Mouse (Mus musculus): ENCODE data around the gene Havcr2. TPM values are rescaled to one million over a fixed set of nuclear protein-coding genes. Genes with fewer than 3 reads are reported as not detected.

The Havcr2 gene
- polyA plus RNA-seq, 1 experiment from 2014 or later, result 0.66 TPM

DNA sequence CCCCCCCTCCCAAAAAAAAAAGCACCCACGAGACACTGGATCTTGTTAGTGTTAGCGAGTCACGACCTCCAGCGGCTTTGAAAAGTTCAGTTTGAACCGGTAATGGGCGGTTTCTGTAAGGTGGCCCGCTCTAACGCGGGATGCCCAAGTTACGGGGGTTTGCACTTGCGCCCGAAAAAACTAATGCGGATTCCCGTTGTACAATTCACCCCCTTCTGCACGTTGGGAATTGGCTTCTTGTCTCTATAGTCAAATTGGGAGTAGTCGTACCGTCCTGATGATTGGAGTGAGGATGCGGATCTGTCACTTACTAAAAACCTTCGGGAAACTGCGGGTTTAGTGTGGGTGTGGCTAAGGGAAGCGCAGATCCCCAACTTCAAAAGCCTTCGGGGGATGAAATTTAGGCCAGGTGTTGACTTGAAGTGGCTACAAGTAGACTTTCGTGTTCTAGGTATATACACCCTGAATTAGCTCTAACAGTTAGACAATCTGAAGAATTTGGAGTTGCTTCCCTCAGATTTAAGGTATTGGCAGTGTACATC lies 17.2 kb upstream of the Havcr2 start:
- Histone ChIP-seq H3K4me3 (ENCODE audit: low read depth, low read length) (peak overlapping the region; percentile 98), H3K27ac (ENCODE audit: low read length) (peak overlapping the region; percentile 93; the same call in 1 of the 2 replicates), H3K27me3 (replicated peaks; ENCODE audit: insufficient read depth, low read length) (no peaks in the 10 kb centered on the region), H3K9ac (replicated peaks; ENCODE audit: low read depth) (peak overlapping the region; percentile 95), H3K9me3 (ENCODE audit: low read length) (no peaks in the 10 kb centered on the region), H3K36me3 (ENCODE audit: insufficient read depth, low read length) (peaks cover 4% of the 10 kb centered on the region; the same call in 1 of the 2 replicates), H3K4me2 (replicated peaks; ENCODE audit: low read depth, low read length) (peak overlapping the region; percentile 78), H3K4me1 (ENCODE audit: insufficient read depth, low read depth, low read length) (no peaks in the 10 kb centered on the region)
- WGBS, result 1% methylated on average over 23 of the region's 23 CpGs
- DNase-seq (ENCODE audit: low spot score) (peak; percentile 48), ATAC-seq (no peak; the same call in 1 of the 2 replicates)
- TF ChIP-seq EP300 (IDR thresholded peaks at IDR 0.05) (no peak), CTCF (IDR thresholded peaks at IDR 0.05) (no peak)

DNA sequence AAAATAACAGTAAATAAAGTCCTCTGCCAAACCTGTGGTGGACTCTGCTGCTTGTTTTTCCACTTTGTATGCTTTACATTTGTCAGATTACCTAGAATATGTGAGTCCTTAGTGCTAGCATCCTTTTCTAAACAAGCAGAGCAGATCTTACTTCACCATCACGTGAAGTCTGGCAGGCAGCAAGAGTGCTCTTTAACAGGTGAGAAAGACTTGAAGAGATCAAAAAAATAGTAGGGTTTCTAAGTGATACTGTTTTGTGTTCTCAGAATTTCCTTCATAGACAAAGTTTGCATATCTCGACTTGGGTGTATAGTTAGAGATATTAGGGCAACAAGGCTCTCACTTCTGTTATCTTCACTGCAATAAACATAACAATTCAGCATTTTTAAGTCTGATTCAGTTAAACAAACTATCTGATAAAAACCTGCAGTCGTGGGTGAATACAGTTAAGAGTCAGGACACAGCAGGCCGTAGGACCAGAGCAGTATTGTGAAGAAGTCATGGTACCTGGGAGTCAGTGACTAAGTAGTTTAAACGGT lies 15.7 kb upstream of the Havcr2 start:
- no peak overlapping the region for H3K4me3 ChIP-seq (ENCODE audit: low read depth, low read length)
- no peaks in the 10 kb centered on the region for H3K9me3 ChIP-seq (ENCODE audit: low read length)
- no peak overlapping the region for H3K9ac ChIP-seq (replicated peaks; ENCODE audit: low read depth)
- H3K27ac ChIP-seq (ENCODE audit: low read length), result no peak overlapping the region
- ATAC-seq (no peak), DNase-seq (ENCODE audit: low spot score) (no peak)
- H3K4me1 ChIP-seq (ENCODE audit: insufficient read depth, low read depth, low read length), result no peaks in the 10 kb centered on the region
- no peak for TF ChIP-seq EP300 (IDR thresholded peaks at IDR 0.05)
- TF ChIP-seq CTCF (IDR thresholded peaks at IDR 0.05), result no peak
- H3K27me3 ChIP-seq (replicated peaks; ENCODE audit: insufficient read depth, low read length), result no peaks in the 10 kb centered on the region
- no peak overlapping the region for H3K4me2 ChIP-seq (replicated peaks; ENCODE audit: low read depth, low read length)
- H3K36me3 ChIP-seq (ENCODE audit: insufficient read depth, low read length), result peaks cover 4% of the 10 kb centered on the region; the same call in 1 of the 2 replicates
- WGBS, result 75% methylated on average over 5 of the region's 5 CpGs

DNA sequence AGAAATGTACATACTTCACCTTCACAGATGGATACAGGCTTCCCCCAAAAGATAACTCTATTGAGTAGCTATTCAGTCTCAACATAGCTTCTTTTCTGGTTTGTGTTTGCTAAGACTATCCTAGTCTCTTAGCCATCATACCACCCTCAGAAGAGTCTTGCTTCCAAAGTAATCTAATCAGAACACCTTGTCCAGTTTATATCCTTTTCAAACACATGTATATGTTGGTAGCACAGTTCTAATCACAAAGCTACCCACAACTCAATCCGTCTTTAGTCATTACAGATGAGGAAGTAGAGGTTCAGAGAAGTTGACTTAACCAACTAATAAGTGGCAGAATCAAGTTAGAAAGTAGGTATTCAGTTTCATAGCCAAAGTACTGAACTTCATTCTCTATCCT lies 13.0 kb upstream of the Havcr2 start:
- ATAC-seq, result no peak
- H3K4me1 ChIP-seq (ENCODE audit: insufficient read depth, low read depth, low read length), result no peaks in the 10 kb centered on the region
- WGBS, result 79% methylated on average over 1 of the region's 1 CpGs
- no peaks in the 10 kb centered on the region for H3K9me3 ChIP-seq (ENCODE audit: low read length)
- H3K4me2 ChIP-seq (replicated peaks; ENCODE audit: low read depth, low read length), result no peak overlapping the region
- TF ChIP-seq EP300 (IDR thresholded peaks at IDR 0.05), result no peak
- no peak for TF ChIP-seq CTCF (IDR thresholded peaks at IDR 0.05)
- DNase-seq (ENCODE audit: low spot score), result no peak
- H3K4me3 ChIP-seq (ENCODE audit: low read depth, low read length), result no peak overlapping the region
- peaks cover 4% of the 10 kb centered on the region; the same call in 1 of the 2 replicates for H3K36me3 ChIP-seq (ENCODE audit: insufficient read depth, low read length)
- H3K27me3 ChIP-seq (replicated peaks; ENCODE audit: insufficient read depth, low read length), result no peaks in the 10 kb centered on the region
- H3K27ac ChIP-seq (ENCODE audit: low read length), result no peak overlapping the region
- H3K9ac ChIP-seq (replicated peaks; ENCODE audit: low read depth), result no peak overlapping the region

DNA sequence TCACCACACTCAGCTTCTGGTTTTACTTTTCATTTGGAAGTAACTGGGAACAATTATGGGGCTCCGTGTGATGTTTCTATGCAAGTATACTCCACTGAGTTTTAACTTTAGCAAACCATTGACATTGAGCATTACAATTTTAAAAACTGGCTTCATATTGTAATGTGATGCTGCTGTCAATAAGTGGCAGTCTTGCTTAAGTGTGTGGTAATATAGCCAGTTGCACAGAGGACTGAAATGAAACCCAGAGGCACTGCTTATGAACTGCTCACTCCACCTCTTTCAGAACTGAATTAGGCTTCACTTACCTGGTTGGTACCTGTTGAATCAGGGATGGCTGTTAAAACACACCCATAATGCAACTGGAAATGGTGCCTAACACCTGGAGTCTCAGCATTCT lies 11.6 kb upstream of the Havcr2 start:
- Histone ChIP-seq H3K4me3 (ENCODE audit: low read depth, low read length) (no peak overlapping the region), H3K4me1 (ENCODE audit: insufficient read depth, low read depth, low read length) (no peaks in the 10 kb centered on the region), H3K9me3 (ENCODE audit: low read length) (no peaks in the 10 kb centered on the region), H3K4me2 (replicated peaks; ENCODE audit: low read depth, low read length) (no peak overlapping the region), H3K27ac (ENCODE audit: low read length) (no peak overlapping the region), H3K36me3 (ENCODE audit: insufficient read depth, low read length) (peaks cover 4% of the 10 kb centered on the region; the same call in 1 of the 2 replicates), H3K27me3 (replicated peaks; ENCODE audit: insufficient read depth, low read length) (no peaks in the 10 kb centered on the region), H3K9ac (replicated peaks; ENCODE audit: low read depth) (no peak overlapping the region)
- 93% methylated on average over 1 of the region's 1 CpGs for WGBS
- peak; percentile 43 for TF ChIP-seq CTCF (IDR thresholded peaks at IDR 0.05)
- TF ChIP-seq EP300 (IDR thresholded peaks at IDR 0.05), result no peak
- ATAC-seq, result no peak
- peak; percentile 23 for DNase-seq (ENCODE audit: low spot score)

DNA sequence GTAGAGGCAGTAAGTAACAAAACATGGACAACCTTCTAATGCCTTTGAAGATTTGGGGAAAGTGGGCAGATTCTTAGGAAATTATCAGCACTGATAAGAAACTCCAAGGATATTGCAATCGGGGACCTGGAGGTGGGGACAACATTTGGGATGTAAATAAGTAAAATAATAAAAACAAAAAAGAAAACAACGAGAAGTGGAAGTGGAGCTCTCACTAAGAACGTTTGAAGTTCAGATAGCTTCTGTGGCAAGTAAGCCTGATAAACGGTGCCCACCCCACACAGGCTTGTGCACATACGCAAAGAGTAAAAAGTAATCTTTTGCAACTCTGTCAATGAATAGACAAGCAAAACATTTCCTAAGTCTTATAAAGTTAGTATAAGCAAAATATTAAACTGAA lies 10.8 kb upstream of the Havcr2 start:
- Histone ChIP-seq H3K27ac (ENCODE audit: low read length) (no peak overlapping the region), H3K36me3 (ENCODE audit: insufficient read depth, low read length) (peaks cover 4% of the 10 kb centered on the region; the same call in 1 of the 2 replicates), H3K9me3 (ENCODE audit: low read length) (no peaks in the 10 kb centered on the region), H3K4me2 (replicated peaks; ENCODE audit: low read depth, low read length) (no peak overlapping the region), H3K27me3 (replicated peaks; ENCODE audit: insufficient read depth, low read length) (no peaks in the 10 kb centered on the region), H3K9ac (replicated peaks; ENCODE audit: low read depth) (no peak overlapping the region), H3K4me1 (ENCODE audit: insufficient read depth, low read depth, low read length) (no peaks in the 10 kb centered on the region), H3K4me3 (ENCODE audit: low read depth, low read length) (no peak overlapping the region)
- TF ChIP-seq EP300 (IDR thresholded peaks at IDR 0.05), result no peak
- TF ChIP-seq CTCF (IDR thresholded peaks at IDR 0.05), result no peak
- ATAC-seq (no peak), DNase-seq (ENCODE audit: low spot score) (no peak)
- WGBS, result 88% methylated on average over 5 of the region's 5 CpGs

DNA sequence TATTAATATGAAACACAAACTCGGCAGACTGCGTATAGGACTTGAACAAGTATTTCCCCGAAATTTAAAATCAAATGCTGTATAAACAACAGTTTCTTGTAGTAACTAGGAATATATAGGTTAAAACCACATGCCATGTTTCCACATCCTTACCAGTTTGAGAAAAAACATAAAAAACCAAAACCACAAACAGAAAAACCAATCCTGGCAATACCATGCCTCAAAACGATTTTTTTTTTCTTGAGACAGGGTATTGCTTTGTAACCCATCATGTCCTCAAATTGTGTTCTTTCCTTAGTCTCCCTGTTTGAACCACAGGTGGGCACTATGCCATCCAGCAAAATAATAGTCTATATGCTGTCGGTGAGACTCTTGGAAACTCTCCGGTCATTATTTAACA lies 8.6 kb upstream of the Havcr2 start:
- H3K9me3 ChIP-seq (ENCODE audit: low read length), result no peaks in the 10 kb centered on the region
- WGBS, result 87% methylated on average over 6 of the region's 6 CpGs
- H3K27me3 ChIP-seq (replicated peaks; ENCODE audit: insufficient read depth, low read length), result no peaks in the 10 kb centered on the region
- no peak overlapping the region for H3K4me3 ChIP-seq (ENCODE audit: low read depth, low read length)
- TF ChIP-seq EP300 (IDR thresholded peaks at IDR 0.05), result no peak
- TF ChIP-seq CTCF (IDR thresholded peaks at IDR 0.05), result no peak
- H3K9ac ChIP-seq (replicated peaks; ENCODE audit: low read depth), result no peak overlapping the region
- H3K4me1 ChIP-seq (ENCODE audit: insufficient read depth, low read depth, low read length), result no peaks in the 10 kb centered on the region
- H3K36me3 ChIP-seq (ENCODE audit: insufficient read depth, low read length), result peaks cover 4% of the 10 kb centered on the region; the same call in 1 of the 2 replicates
- no peak overlapping the region for H3K4me2 ChIP-seq (replicated peaks; ENCODE audit: low read depth, low read length)
- no peak for ATAC-seq
- H3K27ac ChIP-seq (ENCODE audit: low read length), result no peak overlapping the region
- DNase-seq (ENCODE audit: low spot score), result no peak

All from lung, postnatal 0 days (tissue).